Mouse (Mus musculus): ENCODE measurements around the gene Zfp800.
A peak's percentile ranks its signal among the peaks of the same experiment; 100 is the strongest.

The Zfp800 gene

DNA sequence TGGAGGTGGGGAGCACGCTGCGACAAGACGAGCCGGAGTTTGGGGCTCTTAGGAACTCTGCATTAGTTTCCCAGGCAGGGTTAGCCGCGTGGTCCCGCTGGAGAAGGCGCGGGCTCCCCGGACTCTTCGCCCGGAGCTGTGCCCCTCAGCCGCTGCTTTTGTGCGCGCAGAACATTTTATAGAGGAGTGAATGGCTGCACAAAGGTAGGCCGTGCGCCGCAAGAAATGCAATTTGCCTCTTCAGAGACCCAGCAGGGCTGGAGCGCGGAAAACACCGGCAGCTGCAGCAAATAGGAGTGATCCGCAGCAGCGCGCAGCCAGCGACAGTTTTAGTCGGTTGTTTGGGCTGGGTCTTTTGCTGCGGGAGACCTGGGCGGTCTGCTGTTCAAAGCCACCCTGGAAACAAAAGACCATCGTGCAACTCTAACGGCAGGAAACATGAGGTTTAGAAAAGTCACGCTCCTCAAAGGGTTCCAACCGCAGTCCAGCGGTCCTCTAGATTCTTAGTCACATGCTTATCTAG lies at the start of gene Zfp800:
Zfp800 (minus strand) TSS at position 325 of the 523 bp plus-strand sequence.
- peak; percentile 78 for ATAC-seq (ENCODE audit: low TSS enrichment)

DNA sequence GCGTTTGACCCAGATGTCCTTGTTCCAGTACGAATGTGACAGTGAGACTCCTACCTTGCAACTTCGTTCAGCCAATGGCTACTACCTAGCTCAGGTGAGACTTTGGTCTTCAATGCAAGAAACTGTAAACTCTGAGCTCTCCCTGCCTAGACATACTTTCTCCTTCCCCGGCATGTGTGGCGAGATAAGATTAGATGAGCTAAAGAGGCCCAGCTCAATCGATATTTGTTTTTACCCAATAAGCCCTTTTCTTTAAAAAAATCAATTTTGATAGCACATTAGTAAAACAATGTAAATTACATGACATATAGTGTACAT lies 33.7 kb upstream of the Zfp800 start:
- no peak for ATAC-seq (ENCODE audit: low TSS enrichment)

DNA sequence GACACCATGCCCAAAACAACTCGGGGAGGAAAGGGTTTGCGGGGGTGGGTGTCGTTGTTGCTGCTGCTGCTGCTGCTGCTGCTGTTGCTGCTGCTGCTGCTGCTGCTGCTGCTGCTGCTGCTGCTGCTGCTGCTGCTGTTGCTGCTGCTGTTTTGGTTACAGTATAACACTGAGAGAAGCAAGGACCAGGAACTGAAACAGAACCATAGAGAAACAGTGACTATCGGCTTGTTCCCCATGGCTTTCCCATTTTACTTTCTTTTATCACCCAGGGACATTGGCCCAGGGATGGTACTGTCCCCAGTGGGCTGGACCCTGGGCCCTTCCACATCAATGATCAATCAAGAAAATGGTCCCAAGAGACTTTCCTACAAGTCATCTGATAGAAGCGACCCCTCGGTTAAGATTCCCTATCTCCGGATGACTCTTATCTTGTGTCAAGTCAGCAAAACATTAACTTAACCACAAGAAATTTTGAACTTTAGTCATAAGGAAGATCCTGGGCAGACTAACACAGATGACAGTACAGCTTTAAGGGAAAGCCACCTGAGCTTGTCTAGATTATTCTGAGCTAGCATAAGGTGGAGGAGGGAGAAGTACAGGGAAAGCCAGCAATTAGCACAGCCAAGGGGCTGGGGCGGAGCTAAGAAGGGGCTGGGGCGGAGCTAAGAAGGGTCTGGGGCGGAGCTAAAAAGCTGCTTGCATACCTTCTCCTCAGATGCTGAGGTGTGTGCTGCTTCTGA lies 33.2 kb upstream of the Zfp800 start:
- ATAC-seq (ENCODE audit: low TSS enrichment): no peak

DNA sequence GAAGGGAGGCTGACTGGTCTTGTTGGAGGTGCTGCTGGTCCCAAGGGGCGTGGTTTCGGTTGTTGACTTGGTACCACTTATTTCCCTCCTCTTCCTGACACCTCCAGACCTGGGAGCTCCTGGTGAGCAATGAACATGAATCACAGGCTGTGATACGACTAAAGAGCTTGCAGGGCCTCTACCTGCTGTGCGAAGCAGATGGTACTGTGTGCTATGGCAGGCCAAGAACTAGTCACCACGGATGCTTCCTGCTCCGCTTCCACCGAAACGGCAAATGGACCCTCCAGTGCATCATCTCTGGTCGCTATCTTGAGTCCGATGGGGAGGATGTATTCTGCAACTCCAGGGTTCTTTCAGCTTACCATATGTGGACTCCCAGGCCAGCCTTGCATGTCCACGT lies 32.1 kb upstream of the Zfp800 start:
- ATAC-seq (ENCODE audit: low TSS enrichment): no peak

DNA sequence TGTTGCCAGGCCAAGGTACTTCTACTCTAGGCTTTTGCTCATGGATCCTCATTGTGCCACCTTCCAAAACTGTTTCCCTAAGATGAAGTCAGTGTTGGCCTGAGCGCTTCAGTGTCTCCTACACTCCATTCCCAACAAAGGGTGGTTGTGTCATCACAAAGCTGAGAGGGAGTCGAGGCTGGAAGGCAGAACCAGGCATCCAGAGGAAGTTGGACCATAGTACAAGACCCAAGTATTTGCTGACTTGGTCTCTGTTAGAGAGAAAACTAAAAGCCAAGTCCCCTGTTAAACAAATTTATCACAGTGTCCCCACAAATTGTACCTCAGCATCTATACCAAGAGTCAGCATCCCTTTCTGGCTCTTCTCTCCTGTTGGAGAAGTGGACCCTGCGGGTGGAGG lies 30.5 kb upstream of the Zfp800 start, which contains the start of gene Gcc1:
Gcc1 (minus strand) TSS at position 101 of the 400 bp plus-strand sequence.
- ATAC-seq (ENCODE audit: low TSS enrichment): no peak

DNA sequence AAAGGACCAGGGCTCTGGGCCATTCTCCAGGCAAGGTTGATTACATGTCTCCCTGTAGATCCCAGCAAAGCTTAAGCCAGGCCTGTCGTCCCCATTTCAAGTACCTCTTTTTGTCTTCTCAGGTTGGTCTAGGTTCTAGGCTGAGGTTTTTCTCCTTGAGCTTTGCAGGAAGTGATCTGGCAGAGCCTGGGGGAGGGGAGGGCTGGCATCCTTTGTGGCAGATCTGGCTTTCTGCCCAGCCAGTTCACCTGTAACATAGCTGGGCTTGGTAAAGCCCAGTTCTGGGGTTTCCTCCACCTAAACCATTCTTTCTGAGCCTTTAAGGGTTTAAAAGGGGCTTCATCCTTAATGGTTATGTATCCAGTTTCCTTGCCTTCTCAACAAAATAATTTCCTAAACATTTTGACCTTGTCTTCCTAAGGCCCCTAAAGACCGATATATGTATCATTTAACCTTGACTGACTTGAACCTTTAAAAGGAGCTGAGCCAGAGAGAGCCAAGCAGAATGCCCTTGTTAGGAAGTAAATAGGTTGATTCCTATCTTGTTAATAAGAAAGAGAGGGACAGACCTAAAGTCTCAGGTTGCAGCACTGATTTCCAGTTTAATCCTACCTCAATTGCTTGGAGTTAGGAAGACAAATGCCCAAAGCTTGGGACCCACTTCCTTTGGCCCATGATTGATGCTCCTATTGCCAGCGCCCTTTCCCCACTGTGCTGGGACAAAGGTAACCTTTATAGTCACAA lies 29.5 kb upstream of the Zfp800 start, which contains the start of gene Fscn3:
Fscn3 (plus strand) TSS at position 694 of the 744 bp plus-strand sequence.
- ATAC-seq (ENCODE audit: low TSS enrichment): no peak

DNA sequence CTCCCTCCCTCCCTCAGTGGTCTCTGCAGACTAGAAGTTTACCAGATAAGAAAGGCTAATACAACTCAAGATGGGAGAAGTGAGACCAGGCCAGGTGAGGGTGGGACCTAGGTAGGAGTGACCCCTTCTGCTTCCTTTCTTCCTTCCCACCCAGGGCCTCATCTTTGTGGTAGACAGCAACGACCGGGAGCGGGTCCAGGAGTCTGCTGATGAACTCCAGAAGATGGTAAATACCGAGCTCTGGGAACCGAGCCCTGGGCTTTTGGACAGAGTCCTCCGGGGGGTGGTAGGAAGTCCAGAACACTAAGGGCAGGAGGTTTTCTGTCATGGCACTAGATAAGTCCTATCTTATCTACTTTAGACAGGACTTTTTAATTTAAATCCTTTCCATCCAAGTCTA lies 27.2 kb upstream of the Zfp800 start:
- no peak for ATAC-seq (ENCODE audit: low TSS enrichment)

DNA sequence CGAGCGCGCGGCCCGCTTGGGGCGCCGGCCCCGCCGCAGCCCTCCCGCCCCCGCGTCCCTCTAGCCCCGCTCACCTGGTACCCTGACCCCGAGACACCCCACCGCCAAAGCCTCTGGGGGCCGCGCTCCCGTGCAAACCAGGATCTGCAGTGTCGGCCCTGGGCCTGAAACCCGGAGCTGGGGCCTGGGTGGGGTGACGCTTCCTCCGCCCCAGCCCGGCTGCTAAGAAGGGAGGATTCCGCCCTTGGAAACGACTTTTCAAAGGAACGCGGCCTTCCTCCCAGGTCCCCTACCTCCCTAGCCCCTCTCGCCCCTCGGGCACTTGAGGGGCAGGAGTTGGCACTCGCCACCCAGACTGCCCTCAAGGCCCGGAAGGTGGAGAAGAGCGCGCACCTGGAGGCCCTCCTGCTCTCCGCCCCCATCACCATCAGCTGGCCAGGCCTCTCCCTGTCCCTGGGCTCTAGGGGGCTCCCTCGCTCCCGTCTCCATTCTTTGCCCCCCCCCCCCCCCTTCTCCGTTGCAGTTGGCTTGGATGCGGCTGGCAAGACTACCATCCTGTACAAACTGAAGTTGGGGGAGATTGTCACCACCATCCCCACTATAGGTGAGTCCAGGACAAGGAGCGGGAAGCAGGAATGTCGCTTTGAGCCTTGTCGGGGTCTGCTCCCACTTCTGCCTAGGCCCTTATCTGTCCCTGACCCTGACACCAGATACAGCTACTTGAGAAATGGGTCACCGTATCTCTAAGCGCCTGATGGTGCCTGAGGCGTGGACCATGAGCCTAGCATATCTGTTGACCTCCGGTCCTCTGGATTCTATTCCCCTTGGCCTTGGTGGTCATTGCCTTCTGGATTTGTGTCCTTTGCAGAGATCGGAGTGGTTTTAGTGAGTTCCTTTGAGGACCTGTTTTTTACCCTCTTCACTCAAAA lies 26.2 kb upstream of the Zfp800 start:
- peak; percentile 48 for ATAC-seq (ENCODE audit: low TSS enrichment)

DNA sequence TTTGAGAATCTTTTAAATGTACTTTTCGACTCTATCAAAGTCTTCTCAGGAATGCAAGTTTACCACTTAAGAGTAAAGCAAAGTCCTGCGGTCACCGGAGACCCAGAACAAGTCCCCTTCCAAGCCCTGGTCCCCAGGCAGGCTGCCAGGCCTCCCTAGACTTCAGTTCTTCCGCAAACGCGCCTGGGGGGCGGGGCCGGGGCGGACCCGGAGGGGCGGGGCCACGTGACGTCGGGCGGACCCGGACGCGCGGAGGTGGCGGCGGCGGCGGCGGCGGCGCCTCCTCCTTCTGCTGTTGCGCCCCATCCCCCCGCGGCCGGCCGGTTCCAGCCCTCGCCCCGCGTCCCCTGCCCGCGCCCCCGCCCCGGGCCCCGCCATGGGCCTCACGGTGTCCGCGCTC lies 25.5 kb upstream of the Zfp800 start, which contains the start of gene Arf5:
Arf5 (plus strand) TSS at position 248 of the 400 bp plus-strand sequence.
- peak; percentile 53 for ATAC-seq (ENCODE audit: low TSS enrichment)

DNA sequence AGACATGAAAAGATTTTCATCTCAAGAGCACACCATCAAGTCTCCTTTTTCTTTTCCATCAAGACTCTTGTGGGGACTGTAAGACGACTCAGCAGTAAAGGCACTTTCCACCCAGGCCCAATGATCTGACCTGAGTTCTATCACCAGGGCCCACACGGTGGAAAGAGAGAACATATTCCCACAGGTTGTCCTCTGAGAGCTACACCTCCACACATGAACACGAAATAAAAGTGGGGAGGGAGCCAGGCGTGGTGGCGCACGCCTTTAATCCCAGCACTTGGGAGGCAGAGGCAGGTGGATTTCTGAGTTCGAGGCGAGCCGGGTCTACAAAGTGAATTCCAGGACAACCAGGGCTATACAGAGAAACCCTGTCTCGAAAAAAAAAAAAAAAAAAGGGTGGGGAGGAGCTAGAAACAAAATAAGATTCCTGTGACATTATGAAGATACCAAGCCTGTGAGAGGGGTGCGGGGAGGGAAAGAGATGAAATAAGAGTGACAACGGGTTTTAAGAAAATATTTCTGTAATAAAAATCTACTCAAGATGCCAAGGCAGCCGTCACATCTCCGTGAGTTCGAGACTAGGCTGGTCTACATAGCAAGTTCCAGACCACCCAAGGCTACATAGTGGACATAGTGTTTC lies 25.0 kb upstream of the Zfp800 start:
- no peak for ATAC-seq (ENCODE audit: low TSS enrichment)

DNA sequence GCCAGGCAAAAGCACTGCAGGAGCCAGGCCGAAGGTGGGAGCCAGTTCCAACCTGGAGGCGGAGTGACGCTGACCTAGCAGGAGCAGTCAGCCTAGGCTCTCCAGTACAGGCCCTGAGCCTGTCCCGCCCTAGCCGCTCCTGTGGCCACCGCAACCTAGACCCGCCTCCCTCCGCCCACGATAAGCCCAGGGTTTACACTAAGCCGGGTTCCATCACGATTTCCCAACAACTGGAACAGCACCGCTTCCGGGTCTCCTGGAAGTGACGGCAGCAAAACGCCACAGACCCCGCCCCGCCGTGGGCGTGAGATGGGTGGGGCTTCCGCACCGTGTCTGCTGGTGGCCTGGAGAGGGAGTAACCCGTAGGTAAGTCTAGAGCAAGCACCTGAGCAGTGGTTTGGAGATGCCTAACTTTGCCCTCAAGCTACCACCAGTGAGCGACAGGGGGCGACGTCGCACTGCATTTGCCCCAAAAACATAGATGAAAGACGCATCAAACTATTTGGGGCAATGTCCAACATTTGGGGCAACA lies 23.7 kb upstream of the Zfp800 start:
- ATAC-seq (ENCODE audit: low TSS enrichment): peak; percentile 82

DNA sequence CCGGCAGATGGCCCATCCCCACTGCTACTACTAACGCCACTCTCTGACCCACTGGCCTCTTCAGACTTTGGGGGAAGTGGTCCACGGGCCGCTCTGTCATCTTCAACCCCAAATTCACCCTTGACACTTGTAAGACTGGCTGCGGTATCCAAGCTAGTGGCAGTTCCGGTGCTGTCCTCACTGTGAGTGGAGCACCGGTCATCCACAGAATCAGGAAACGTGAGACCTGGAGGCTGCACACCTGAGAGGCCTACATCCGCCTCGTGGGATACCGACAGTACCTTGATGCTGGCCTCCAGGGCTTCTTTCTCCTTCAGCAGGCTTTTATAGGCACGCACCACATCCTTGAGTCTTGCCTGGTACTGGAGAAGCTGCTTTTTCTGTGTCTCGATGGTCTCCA lies 23.1 kb upstream of the Zfp800 start:
- no peak for ATAC-seq (ENCODE audit: low TSS enrichment)

DNA sequence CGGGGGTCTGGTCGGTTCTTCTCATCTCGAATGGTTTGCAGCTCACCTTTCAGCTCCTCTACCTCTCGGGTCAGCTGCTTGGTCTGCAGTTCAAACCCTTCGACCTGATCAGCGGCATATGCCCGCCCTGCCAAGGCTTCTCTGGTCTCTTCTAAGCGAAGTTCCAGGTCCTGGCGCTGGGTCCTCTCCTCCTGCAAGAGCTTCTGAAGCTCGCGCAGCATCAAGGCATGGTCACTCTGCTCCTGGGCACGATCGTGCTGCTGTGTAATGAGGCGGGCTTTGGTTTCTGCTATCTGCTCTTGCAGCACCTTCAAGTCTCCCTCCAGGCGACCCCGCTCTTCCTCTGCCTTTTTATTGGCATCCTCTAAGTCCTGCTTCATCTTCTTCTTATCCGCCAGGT lies 22.6 kb upstream of the Zfp800 start:
- ATAC-seq (ENCODE audit: low TSS enrichment): no peak

DNA sequence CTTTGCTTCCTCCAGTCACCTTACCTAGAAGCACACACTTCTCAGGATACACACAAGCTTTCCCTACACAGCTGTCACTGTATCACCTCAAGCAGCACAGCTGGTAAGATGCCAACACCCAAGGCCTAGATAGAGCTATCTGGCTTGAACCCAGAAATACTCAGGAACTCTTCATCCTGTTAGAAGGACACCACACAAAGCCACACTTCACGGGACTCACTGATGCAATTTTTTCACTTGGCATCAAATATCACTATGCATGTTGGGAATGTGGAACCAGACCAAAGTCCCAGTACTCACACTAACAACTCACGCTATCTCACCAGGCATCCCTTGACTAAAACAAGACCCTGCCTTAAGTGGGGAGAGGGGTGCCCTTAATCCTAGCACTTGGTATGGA lies 21.9 kb upstream of the Zfp800 start:
- no peak for ATAC-seq (ENCODE audit: low TSS enrichment)

DNA sequence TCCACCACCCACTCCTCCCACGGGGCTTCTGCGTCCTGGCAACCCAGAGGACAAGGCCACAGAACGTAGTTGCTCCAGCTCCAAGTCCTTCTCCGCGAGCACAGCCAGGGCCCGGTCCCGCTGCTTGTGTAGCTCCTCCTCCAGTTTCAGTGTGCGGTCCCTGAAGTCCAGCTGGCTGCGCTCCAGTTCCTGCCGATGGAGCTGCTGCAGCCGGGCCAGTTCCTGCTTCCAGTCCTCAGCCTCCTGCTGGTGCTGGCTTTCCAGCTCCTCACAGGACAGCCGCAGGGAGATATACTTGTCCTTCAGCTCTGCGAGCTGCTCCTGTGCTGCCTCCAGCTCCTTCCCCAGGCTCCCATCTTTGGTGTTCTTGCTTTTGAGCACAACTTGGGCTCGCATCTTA lies 20.6 kb upstream of the Zfp800 start:
- no peak for ATAC-seq (ENCODE audit: low TSS enrichment)

DNA sequence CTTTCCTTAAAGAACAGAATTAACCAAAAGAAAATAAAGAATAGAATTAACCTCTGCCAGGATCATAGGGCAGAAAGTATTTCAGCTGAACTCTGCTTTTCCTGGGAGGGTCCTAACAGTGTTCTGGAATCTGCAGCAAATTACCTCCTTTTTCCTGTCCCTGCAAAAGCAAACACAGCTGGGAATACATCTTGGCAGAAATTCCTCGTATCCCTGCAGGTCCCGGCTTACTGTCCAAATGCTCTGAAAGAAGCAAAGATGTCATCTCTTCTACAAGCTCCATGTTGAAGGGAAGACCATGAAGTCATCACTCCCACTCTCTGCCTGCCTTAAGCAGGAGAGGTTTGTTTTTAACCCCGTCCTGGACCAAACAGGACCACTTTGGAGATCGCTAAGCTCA lies 19.2 kb upstream of the Zfp800 start:
- no peak for ATAC-seq (ENCODE audit: low TSS enrichment)

DNA sequence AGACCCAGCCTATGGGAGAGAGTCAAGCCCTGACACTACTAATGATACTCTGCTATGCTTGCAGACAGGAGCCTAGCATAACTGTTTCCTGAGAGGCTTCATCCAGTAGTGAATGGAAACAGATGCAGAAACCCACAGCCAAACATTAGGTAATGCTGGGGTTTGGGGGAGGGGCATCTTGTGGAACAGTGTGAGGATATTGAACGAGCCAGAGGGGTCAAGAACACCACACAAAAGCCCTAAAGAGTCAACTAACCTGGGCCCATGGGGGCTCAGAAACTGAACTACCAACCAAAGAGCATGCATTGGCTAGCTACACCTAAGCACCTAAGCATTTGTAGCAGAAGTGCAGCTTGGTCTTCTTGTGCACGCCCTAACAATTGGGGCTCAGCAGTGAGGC lies 13.4 kb upstream of the Zfp800 start:
- no peak for ATAC-seq (ENCODE audit: low TSS enrichment)

DNA sequence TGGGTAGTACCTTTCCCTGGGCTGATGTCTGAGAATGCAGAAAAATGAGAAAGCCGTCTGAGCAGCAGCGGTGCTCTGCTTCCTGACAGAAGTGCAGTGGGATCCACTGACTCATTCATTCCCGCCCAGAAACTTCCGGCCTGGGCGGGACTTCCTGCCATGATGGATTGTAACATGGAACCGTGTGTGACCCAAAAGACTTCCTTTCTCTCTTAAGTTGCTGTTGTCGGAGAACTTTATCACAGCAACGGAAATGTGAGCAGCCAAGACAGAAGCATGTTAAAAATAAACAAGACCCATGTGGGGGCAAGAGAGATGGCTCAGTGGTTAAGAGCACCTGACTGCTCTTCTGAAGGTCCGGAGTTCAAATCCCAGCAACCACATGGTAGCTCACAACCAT lies 12.2 kb upstream of the Zfp800 start:
- ATAC-seq (ENCODE audit: low TSS enrichment): no peak

DNA sequence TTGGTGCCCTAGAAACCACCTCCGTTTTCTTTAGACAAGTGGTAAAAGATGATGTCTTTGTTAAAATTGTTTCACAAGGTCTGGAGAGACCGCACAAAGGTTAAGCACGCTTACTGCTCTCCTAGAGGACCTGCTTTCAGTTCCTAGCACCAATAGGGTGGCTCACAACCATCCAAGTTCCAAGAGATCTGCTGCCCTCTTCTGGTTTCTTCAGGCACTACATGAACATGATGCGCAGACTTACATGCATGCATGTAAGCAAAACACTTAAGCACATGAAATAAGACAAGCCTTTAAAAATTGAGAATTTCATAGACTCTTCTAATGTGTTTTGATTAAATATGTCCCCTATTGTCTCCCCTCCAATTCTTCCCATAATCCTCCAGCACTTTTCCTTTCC lies 2.0 kb upstream of the Zfp800 start:
- ATAC-seq (ENCODE audit: low TSS enrichment): no peak

DNA sequence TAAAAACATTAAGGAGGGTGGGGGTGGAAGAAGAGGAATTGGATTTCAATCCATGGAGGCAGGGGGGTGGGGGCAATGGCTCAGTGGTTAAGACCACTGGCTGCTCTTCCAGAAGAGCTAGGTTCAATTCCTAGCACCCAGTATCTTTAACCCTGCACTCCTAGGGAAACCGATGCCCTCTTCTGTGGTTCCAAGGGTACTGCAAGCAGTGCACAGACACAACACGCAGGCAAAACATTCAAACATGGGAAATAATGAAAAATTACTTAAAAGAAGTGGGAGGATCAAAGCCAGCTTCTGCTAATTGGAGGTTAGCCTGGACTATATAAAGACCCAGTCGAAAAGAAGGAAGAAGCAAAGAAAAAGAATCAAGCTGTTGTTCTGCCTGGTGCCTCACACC lies 921 bp upstream of the Zfp800 start:
- no peak for ATAC-seq (ENCODE audit: low TSS enrichment)

DNA sequence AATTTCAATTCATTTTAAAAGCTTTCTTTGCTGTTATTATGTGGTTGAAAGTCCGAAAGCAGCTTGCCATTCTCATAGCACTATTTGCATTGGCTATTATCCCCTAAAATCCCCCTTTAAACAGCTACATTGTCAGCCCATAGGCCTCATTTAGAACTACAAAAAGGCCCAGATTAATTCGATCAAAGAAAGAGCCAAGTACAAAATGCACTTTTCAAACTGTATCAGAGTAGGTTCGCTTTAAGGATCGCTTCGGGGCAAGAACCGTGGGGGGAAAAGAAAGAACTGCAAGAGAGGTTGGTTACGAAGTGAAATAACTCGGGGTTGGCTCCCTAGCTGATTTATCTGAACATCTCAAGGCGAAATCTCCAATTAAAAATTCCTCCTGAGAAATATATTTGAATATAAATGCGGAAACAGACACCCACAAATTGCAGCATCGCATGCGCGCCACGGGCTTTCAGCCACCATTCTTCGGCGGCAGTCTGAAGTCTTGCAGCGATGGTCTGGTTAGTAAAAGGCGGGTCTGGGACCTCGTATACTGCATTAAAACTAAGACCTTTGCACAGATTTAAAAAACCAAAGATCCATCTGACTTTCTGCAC lies 850 bp downstream of the Zfp800 start:
- peak; percentile 74; the same call in 1 of the 2 replicates for ATAC-seq (ENCODE audit: low TSS enrichment)
